Mouse (Mus musculus): ENCODE data around the gene St3gal3. TPM values are rescaled to one million over a fixed set of nuclear protein-coding genes. Genes with fewer than 3 reads are reported as not detected.

Gene St3gal3
- total and polyA plus RNA-seq, 3 experiments, result 16.4 to 23.3 TPM; not detected in 1

DNA sequence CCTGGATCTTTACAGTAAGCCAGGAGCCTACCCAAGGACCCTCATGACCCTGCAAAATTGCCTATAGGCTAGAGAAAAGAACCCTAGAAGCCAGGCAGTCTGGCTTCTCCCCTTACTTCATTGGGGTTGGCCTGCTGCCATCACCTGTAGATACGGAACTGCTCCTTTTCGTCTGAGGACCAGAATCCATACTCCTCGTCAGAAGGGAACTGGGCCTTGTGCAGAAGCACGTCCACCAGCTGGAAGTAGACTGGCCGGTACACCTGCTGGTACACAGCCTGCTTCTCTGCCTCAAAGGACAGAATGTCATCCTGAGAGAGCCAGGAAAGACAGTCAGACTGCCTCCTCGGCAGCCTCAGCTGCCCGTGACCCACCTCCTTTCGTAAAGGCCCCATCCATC, 230.0 kb downstream of the St3gal3 start:
- Histone ChIP-seq H3K9ac (ENCODE audit: control insufficient read depth, low read depth, low read length, poor library complexity, severe bottlenecking) (no peak overlapping the region), H3K79me2 (ENCODE audit: control insufficient read depth, insufficient read depth, low read length, poor library complexity) (0 out of 2 replicates have a peak, but pooled peaks cover 1% of the 10 kb centered on the region), H3K27me3 (ENCODE audit: control insufficient read depth in 1 of 2, insufficient read depth in 2 of 2, low read length in 2 of 2) (no peaks in the 10 kb centered on the region), H3K4me3 (ENCODE audit: control insufficient read depth in 1 of 2, insufficient read depth in 1 of 2, low read depth in 2 of 2, low read length in 2 of 2) (no peak overlapping the region), H3K36me3 (ENCODE audit: control insufficient read depth in 1 of 2, insufficient read depth in 2 of 2, low read length in 2 of 2) (peaks cover 0 to 5% of the 10 kb centered on the region in 2 experiments; a peak in 1 of 4 replicates), H3K9me3 (replicated peaks; ENCODE audit: insufficient read depth, low read length) (no peaks in the 10 kb centered on the region), H3K27ac (ENCODE audit: control insufficient read depth, low read depth, low read length) (no peak overlapping the region), H3K4me1 (ENCODE audit: control insufficient read depth in 1 of 2, insufficient read depth in 2 of 2, low read length in 2 of 2) (no peaks in the 10 kb centered on the region; a peak in 1 of 4 replicates)
- no peak for DNase-seq (ENCODE audit: low read depth, low spot score)
- TF ChIP-seq UBTF (IDR thresholded peaks at IDR 0.05; ENCODE audit: borderline replicate concordance, insufficient read depth, low read depth, low read length) (no peak), POLR2A (IDR thresholded peaks at IDR 0.05; ENCODE audit: control insufficient read depth in 1 of 2, insufficient read depth in 1 of 2, low read depth in 1 of 2, low read length in 2 of 2, poor library complexity in 1 of 2) (no peak), USF1 (IDR thresholded peaks at IDR 0.05; ENCODE audit: low read depth, low read length) (no peak), GATA1 (IDR thresholded peaks at IDR 0.05; ENCODE audit: low read depth, low read length) (no peak), ZKSCAN1 (IDR thresholded peaks at IDR 0.05; ENCODE audit: low read depth, low read length) (no peak), TBP (IDR thresholded peaks at IDR 0.05; ENCODE audit: low read depth, low read length) (no peak), JUND (IDR thresholded peaks at IDR 0.05; ENCODE audit: low read depth, low read length) (no peak), POLR2AphosphoS5 (IDR thresholded peaks at IDR 0.05; ENCODE audit: borderline replicate concordance, low read depth, low read length) (no peak), SMC3 (IDR thresholded peaks at IDR 0.05; ENCODE audit: low read depth, low read length) (no peak), NRF1 (IDR thresholded peaks at IDR 0.05; ENCODE audit: insufficient read depth, low read depth, low read length, poor library complexity, severe bottlenecking) (no peak), TAL1 (IDR thresholded peaks at IDR 0.05; ENCODE audit: low read length) (no peak), POLR2AphosphoS2 (IDR thresholded peaks at IDR 0.05; ENCODE audit: low read length) (no peak)

DNA sequence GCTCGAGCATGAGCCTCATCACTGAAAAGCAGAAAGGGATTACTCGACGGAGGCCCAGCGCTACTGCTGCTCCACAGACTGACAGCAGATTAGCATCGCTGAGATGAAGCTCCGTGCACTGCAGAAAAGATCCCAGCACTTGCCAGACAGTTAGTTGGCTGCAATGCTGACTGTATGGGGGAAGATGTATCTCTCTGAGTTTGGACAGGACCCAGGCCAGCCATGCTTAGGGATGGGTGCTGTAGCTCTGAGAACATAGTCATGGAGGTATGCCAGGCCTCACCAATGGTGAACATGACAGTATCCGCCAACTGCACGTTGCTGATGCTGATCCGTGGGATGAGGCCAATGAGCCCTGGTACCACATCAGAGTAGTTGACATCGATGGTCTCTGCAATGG, 230.6 kb downstream of the St3gal3 start:
- no peak overlapping the region for H3K27ac ChIP-seq (ENCODE audit: control insufficient read depth, low read depth, low read length)
- H3K4me1 ChIP-seq (ENCODE audit: control insufficient read depth in 1 of 2, insufficient read depth in 2 of 2, low read length in 2 of 2), result no peaks in the 10 kb centered on the region; a peak in 1 of 4 replicates
- TF ChIP-seq CTCF (IDR thresholded peaks at IDR 0.05 in 2 of 3, conservative IDR thresholded peaks at IDR 0.05 in 1 of 3; ENCODE audit: control insufficient read depth in 1 of 3, insufficient read depth in 1 of 3, low read depth in 2 of 3, low read length in 3 of 3, poor library complexity in 1 of 3, severe bottlenecking in 1 of 3) (no peak), MYB (IDR thresholded peaks at IDR 0.05; ENCODE audit: low read depth, low read length) (no peak), ZKSCAN1 (IDR thresholded peaks at IDR 0.05; ENCODE audit: low read depth, low read length) (no peak), ZMIZ1 (IDR thresholded peaks at IDR 0.05; ENCODE audit: low read depth, low read length) (no peak), ZNF384 (IDR thresholded peaks at IDR 0.05; ENCODE audit: low read depth, low read length) (no peak), NELFE (IDR thresholded peaks at IDR 0.05; ENCODE audit: low read depth, low read length) (no peak), POLR2AphosphoS2 (IDR thresholded peaks at IDR 0.05; ENCODE audit: low read length) (no peak), NRF1 (IDR thresholded peaks at IDR 0.05; ENCODE audit: insufficient read depth, low read depth, low read length, poor library complexity, severe bottlenecking) (no peak), POLR2A (IDR thresholded peaks at IDR 0.05; ENCODE audit: control insufficient read depth in 1 of 2, insufficient read depth in 1 of 2, low read depth in 1 of 2, low read length in 2 of 2, poor library complexity in 1 of 2) (no peak), CHD1 (IDR thresholded peaks at IDR 0.05; ENCODE audit: low read depth, low read length) (no peak), POLR2AphosphoS5 (IDR thresholded peaks at IDR 0.05; ENCODE audit: borderline replicate concordance, low read depth, low read length) (no peak)
- no peaks in the 10 kb centered on the region for H3K27me3 ChIP-seq (ENCODE audit: control insufficient read depth in 1 of 2, insufficient read depth in 2 of 2, low read length in 2 of 2)
- no peak overlapping the region for H3K9ac ChIP-seq (ENCODE audit: control insufficient read depth, low read depth, low read length, poor library complexity, severe bottlenecking)
- H3K9me3 ChIP-seq (replicated peaks; ENCODE audit: insufficient read depth, low read length), result no peaks in the 10 kb centered on the region
- H3K79me2 ChIP-seq (ENCODE audit: control insufficient read depth, insufficient read depth, low read length, poor library complexity), result no peaks in the 10 kb centered on the region
- H3K4me3 ChIP-seq (ENCODE audit: control insufficient read depth in 1 of 2, insufficient read depth in 1 of 2, low read depth in 2 of 2, low read length in 2 of 2), result no peak overlapping the region
- DNase-seq (ENCODE audit: low read depth, low spot score), result no peak
- H3K36me3 ChIP-seq (ENCODE audit: control insufficient read depth in 1 of 2, insufficient read depth in 2 of 2, low read length in 2 of 2), result peaks cover 0 to 5% of the 10 kb centered on the region in 2 experiments; a peak in 1 of 4 replicates
